Mouse (Mus musculus): ENCODE data around the gene Spag9. TPM values are rescaled to one million over a fixed set of nuclear protein-coding genes. Genes with fewer than 3 reads are reported as not detected.

Spag9 gene
- polyA plus RNA-seq, 1 experiment from 2014 or later: 19.6 TPM

- Histone ChIP-seq H3K4me3 (peak overlapping the region; percentile 41), H3K9ac (no peak overlapping the region), H3K4me1 (0 out of 2 replicates have a peak, but pooled peaks cover 11% of the 10 kb centered on the region), H3K27me3 (replicated peaks) (peaks cover 73% of the 10 kb centered on the region), H3K36me3 (no peaks in the 10 kb centered on the region), H3K9me3 (replicated peaks) (no peaks in the 10 kb centered on the region), H3K4me2 (peak overlapping the region; percentile 68), H3K27ac (no peak overlapping the region)
- 18% methylated on average over 16 of the region's 16 CpGs for WGBS (ENCODE audit: insufficient replicate concordance)
- no peak for ATAC-seq
Measured at GRCm38 (mm10) chr11:94149509-94150259, 153.8 kb downstream of the Spag9 start.

GRCm38 (mm10) chr11:94150519-94151470, 154.9 kb downstream of the Spag9 start:
- no peak overlapping the region for H3K4me3 ChIP-seq
- peaks cover 70% of the 10 kb centered on the region for H3K27me3 ChIP-seq (replicated peaks)
- no peak overlapping the region for H3K4me2 ChIP-seq
- no peak for ATAC-seq
- no peak overlapping the region for H3K9ac ChIP-seq
- H3K4me1 ChIP-seq: 0 out of 2 replicates have a peak, but pooled peaks cover 11% of the 10 kb centered on the region
- H3K36me3 ChIP-seq: no peaks in the 10 kb centered on the region
- H3K27ac ChIP-seq: no peak overlapping the region
- 34% methylated on average over 25 of the region's 25 CpGs for WGBS (ENCODE audit: insufficient replicate concordance)
- no peaks in the 10 kb centered on the region for H3K9me3 ChIP-seq (replicated peaks)

DNA sequence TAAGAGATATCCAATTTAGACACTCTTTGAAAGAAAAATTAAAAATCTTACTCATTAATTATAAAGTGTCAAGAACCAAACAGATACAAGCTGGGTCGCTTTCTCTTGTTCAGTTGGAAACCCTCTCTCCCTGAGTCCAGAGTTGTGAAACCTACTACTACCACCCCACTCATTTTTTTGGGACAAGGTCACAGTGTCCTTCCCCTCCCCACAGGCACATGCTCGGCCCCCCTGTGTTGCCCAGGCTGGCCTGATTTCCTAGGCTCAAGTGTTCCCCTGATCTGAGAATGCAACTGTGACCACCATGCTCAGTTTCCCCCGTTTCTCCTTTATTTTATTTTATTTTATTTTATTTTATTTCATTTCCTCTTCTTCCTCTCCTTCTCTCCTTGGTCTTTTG, 158.3 kb downstream of the Spag9 start:
- Histone ChIP-seq H3K9ac (no peak overlapping the region), H3K36me3 (no peaks in the 10 kb centered on the region), H3K4me3 (no peak overlapping the region), H3K4me1 (0 out of 2 replicates have a peak, but pooled peaks cover 11% of the 10 kb centered on the region), H3K27ac (no peak overlapping the region), H3K9me3 (replicated peaks) (no peaks in the 10 kb centered on the region), H3K27me3 (replicated peaks) (peaks cover 66% of the 10 kb centered on the region), H3K4me2 (no peak overlapping the region)
- WGBS (ENCODE audit: insufficient replicate concordance): 63% methylated on average over 3 of the region's 3 CpGs
- ATAC-seq: no peak

- Histone ChIP-seq H3K27me3 (replicated peaks) (peaks cover 55% of the 10 kb centered on the region), H3K27ac (no peak overlapping the region), H3K9me3 (replicated peaks) (no peaks in the 10 kb centered on the region), H3K4me3 (no peak overlapping the region), H3K9ac (no peak overlapping the region), H3K4me2 (no peak overlapping the region), H3K36me3 (no peaks in the 10 kb centered on the region), H3K4me1 (peaks cover 14% of the 10 kb centered on the region)
- no peak for ATAC-seq
- 50% methylated on average over 14 of the region's 14 CpGs for WGBS (ENCODE audit: insufficient replicate concordance)
Measured at GRCm38 (mm10) chr11:94158521-94158920, 162.6 kb downstream of the Spag9 start.

GRCm38 (mm10) chr11:94159066-94159880, 163.4 kb downstream of the Spag9 start:
- no peaks in the 10 kb centered on the region for H3K9me3 ChIP-seq (replicated peaks)
- no peak overlapping the region for H3K9ac ChIP-seq
- H3K4me1 ChIP-seq: peaks cover 14% of the 10 kb centered on the region
- WGBS (ENCODE audit: insufficient replicate concordance): 63% methylated on average over 14 of the region's 14 CpGs
- no peaks in the 10 kb centered on the region for H3K36me3 ChIP-seq
- H3K27me3 ChIP-seq (replicated peaks): peaks cover 55% of the 10 kb centered on the region
- no peak overlapping the region for H3K4me3 ChIP-seq
- no peak overlapping the region for H3K4me2 ChIP-seq
- no peak for ATAC-seq
- no peak overlapping the region for H3K27ac ChIP-seq

DNA sequence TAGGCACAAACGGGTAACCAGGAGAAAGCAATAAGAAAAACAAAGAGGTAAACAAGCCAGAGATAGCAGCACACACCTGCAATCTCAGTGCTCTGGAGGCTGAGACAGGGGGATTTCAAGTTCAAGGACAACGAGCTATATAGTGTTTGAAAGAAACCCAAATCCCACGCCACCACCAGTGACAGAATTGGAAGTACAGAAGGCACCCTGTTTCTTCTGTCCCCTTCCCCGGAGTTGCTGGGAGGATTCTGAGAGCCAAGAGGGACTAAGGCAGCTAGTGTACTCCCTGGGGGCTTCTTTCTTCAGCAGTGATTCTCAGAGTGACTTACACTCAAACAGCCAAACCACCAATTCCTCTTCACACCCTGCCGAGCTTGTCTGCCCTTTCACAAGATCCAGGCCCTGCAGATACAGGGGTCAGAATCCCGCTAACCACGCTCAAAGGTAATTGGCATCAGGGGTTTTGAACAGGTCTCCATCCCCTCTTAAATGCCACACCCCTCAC, 164.1 kb downstream of the Spag9 start:
- Histone ChIP-seq H3K4me2 (no peak overlapping the region), H3K27me3 (replicated peaks) (peaks cover 55% of the 10 kb centered on the region), H3K4me3 (no peak overlapping the region), H3K9me3 (replicated peaks) (no peaks in the 10 kb centered on the region), H3K27ac (no peak overlapping the region), H3K4me1 (peaks cover 14% of the 10 kb centered on the region), H3K9ac (no peak overlapping the region), H3K36me3 (no peaks in the 10 kb centered on the region)
- no peak for ATAC-seq
- WGBS (ENCODE audit: insufficient replicate concordance): 52% methylated on average over 7 of the region's 7 CpGs

DNA sequence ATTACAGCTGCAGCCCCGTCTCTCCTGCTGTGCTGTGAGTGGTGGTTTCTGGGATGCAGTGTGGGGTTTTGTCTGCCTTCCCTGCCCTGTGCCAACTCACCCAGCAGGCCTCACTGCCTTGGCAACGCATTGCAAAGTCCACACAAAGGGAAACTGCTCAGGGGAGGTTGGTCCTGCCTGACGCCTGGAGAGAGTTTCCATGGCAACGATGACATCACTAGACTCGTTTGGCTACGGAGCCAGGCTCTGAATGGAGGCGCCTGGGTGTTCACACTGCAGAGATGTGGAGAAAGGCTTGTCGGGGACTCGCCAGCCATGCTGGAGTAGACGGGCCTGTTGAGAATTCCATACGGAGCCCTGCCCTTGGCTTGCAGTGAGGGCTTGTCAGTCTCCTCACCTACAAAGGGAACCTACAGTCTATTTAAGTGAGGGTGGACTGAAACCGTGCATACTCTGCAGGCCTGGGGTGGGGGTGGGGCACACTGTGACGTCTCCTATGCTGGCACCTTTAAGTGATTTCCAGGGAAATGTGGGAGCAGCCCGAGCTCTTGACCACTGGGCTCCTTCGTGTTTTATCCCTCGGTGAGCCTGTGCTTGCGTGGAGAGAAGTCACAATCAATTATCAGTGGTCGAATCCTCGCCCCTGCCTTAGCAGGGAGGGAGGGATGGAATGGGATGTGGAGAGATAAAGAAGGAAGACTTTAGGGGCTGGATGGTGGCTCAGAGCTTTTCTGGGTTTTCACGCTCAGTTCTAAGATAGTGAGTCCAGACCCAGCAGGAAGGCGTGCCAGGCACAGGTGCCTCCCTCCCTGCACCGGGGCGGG, 164.8 kb downstream of the Spag9 start:
- Histone ChIP-seq H3K9ac (no peak overlapping the region), H3K27me3 (replicated peaks) (peaks cover 52% of the 10 kb centered on the region), H3K27ac (no peak overlapping the region; the same call in 1 of the 2 replicates), H3K4me2 (peak overlapping the region; percentile 40), H3K9me3 (replicated peaks) (no peaks in the 10 kb centered on the region), H3K4me3 (no peak overlapping the region), H3K4me1 (peaks cover 14% of the 10 kb centered on the region), H3K36me3 (no peaks in the 10 kb centered on the region)
- WGBS (ENCODE audit: insufficient replicate concordance): 17% methylated on average over 23 of the region's 23 CpGs
- peak; percentile 58 for ATAC-seq

GRCm38 (mm10) chr11:94161267-94161646, 165.4 kb downstream of the Spag9 start:
- no peak overlapping the region for H3K9ac ChIP-seq
- peak; percentile 52 for ATAC-seq

GRCm38 (mm10) chr11:94161867-94162581, 166.1 kb downstream of the Spag9 start:
- Histone ChIP-seq H3K27ac (no peak overlapping the region), H3K4me3 (no peak overlapping the region), H3K9me3 (replicated peaks) (no peaks in the 10 kb centered on the region), H3K4me1 (peaks cover 14% of the 10 kb centered on the region), H3K36me3 (no peaks in the 10 kb centered on the region), H3K27me3 (replicated peaks) (peaks cover 46% of the 10 kb centered on the region), H3K4me2 (no peak overlapping the region), H3K9ac (no peak overlapping the region)
- ATAC-seq: no peak
- 61% methylated on average over 11 of the region's 11 CpGs for WGBS (ENCODE audit: insufficient replicate concordance)

More at GRCm38 (mm10) chr11:94161267-94161646, 165.4 kb downstream of the Spag9 start:
- Histone ChIP-seq H3K27ac (no peak overlapping the region; the same call in 1 of the 2 replicates), H3K9me3 (replicated peaks) (no peaks in the 10 kb centered on the region), H3K27me3 (replicated peaks) (peaks cover 47% of the 10 kb centered on the region), H3K4me2 (peak overlapping the region; percentile 40), H3K4me3 (no peak overlapping the region), H3K36me3 (no peaks in the 10 kb centered on the region), H3K4me1 (peaks cover 14% of the 10 kb centered on the region)
- 27% methylated on average over 9 of the region's 9 CpGs for WGBS (ENCODE audit: insufficient replicate concordance)

DNA sequence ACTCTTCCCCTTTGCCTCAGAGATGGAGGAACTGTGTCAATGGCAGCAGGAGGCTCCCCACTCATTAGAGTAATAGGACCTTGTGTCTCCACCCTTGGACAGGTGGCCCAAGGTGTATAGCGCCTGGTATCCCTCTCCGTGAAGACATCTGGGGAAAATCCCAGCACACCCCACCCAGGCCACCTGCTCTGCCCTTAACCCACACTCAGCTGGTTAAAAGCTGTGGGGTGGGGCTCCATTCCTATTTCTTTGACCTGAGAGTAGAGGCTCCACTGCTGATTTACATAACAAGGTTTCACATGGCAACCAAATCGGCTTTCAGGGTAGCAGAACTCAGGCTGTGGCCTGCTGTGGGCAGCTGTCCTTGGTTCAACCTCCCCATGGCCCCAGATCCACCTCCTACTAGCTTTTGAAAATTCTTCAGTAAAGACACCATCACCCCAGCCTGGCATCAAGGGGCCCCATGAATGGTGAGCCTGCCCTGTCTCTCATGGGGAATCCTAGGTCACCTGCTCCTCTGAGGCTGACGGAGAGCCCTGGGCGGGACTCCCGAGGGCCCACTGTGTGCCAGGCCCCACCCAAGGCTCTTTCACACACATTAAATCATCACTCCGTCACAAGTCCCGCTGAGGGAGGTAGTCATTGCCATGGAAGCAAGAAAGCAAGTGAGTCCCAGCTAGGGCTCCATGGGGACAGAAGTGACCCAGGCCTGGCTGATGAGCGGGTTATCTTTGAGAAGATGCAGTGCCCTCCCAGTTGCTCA, 167.3 kb downstream of the Spag9 start:
- peaks cover 14% of the 10 kb centered on the region for H3K4me1 ChIP-seq
- no peak overlapping the region for H3K4me2 ChIP-seq
- H3K4me3 ChIP-seq: no peak overlapping the region
- 78% methylated on average over 9 of the region's 9 CpGs for WGBS (ENCODE audit: insufficient replicate concordance)
- H3K9me3 ChIP-seq (replicated peaks): no peaks in the 10 kb centered on the region
- no peak overlapping the region for H3K27ac ChIP-seq
- no peaks in the 10 kb centered on the region for H3K36me3 ChIP-seq
- H3K27me3 ChIP-seq (replicated peaks): peaks cover 41% of the 10 kb centered on the region
- no peak for ATAC-seq
- H3K9ac ChIP-seq: no peak overlapping the region
